Mouse (Mus musculus) liver, adult 2 months (tissue): ENCODE measurements around the gene Gm17324. TPM values are rescaled to one million over a fixed set of nuclear protein-coding genes. Genes with fewer than 3 reads are reported as not detected.
A peak's percentile ranks its signal among the peaks of the same experiment; 100 is the strongest.
"Not testable (repeated sequence)": the region's sequence is repeated elsewhere in the genome, so short reads cannot be mapped to it uniquely, and the experiment has no call there.

ENCODE experiments used
- DNase-seq: peaks from one replicate; pipeline ENCODE4 v3.0.0-alpha.2; 2011; ENCODE audit warnings: low read depth, low spot score; ENCODE audit errors: extremely low read depth
- H3K27ac ChIP-seq: fragments of 200-500 bp; replicated peaks from 2 replicates; pipeline ENCODE4 v1.5.1; 2012; ENCODE audit warnings: low read depth, mild to moderate bottlenecking, control low read depth, inconsistent platforms, low read length; ENCODE audit not compliant: insufficient read depth
- H3K27me3 ChIP-seq: fragments of 200-500 bp; 2 replicates; pipeline ENCODE4 v1.6.1; 2012; ENCODE audit warnings: mild to moderate bottlenecking, moderate library complexity, low read length, inconsistent platforms; ENCODE audit not compliant: control insufficient read depth, insufficient read depth
- H3K36me3 ChIP-seq: fragments of 200-500 bp; 2 replicates; pipeline ENCODE4 v1.6.1; 2012; ENCODE audit warnings: low read length, inconsistent platforms; ENCODE audit not compliant: control insufficient read depth, insufficient read depth
- H3K4me1 ChIP-seq: fragments of 200-500 bp; 2 replicates; pipeline ENCODE4 v1.6.1; 2011; ENCODE audit warnings: low read length; ENCODE audit not compliant: control insufficient read depth, insufficient read depth
- H3K4me3 ChIP-seq: fragments of 200-500 bp; 2 replicates; pipeline ENCODE4 v1.5.1; 2011; ENCODE audit warnings: low read depth, mild to moderate bottlenecking, control low read depth, low read length, moderate library complexity; ENCODE audit not compliant: insufficient read depth
- H3K79me2 ChIP-seq: fragments of 200-500 bp; 2 replicates; pipeline ENCODE4 v1.6.1; 2012; ENCODE audit warnings: inconsistent platforms, mild to moderate bottlenecking, low read length, moderate library complexity; ENCODE audit not compliant: control insufficient read depth, insufficient read depth
- H3K9ac ChIP-seq: fragments of 200-500 bp; 2 replicates; pipeline ENCODE4 v1.6.1; 2012; ENCODE audit warnings: low read depth, mild to moderate bottlenecking, control low read depth, inconsistent platforms, low read length
- CTCF ChIP-seq: fragments of 200-500 bp; IDR thresholded peaks from 2 replicates; pipeline ENCODE4 v1.5.1; 2011; ENCODE audit warnings: low read depth, low read length, control low read depth
- POLR2A ChIP-seq: fragments of 200-500 bp; IDR thresholded peaks from 2 replicates; pipeline ENCODE4 v1.6.1; 2011; ENCODE audit warnings: low read length, control low read depth; ENCODE audit not compliant: insufficient read depth; ENCODE audit errors: extremely low read depth
- WGBS: fragments of 180-500 bp; shearing (Covaris S2); methylation state at CpG from one replicate; pipeline ENCODE4 v1.1.7; 2018; 5-methylcytosine and 5-hydroxymethylcytosine counted together
- polyA plus RNA-seq: library from polyadenylated mRNA; depleted of rRNA; stranded (reverse); fragments of >200 nt; gene quantifications from 2 replicates; pipeline ENCODE4 v1.2.3, GENCODE M21; 2012
- total RNA-seq: library from RNA; depleted of rRNA; stranded (reverse); fragments of >200 nt; gene quantifications from 2 replicates; pipeline ENCODE4 v1.2.3, GENCODE M21; 2014

Gm17324 gene
- total and polyA plus RNA-seq, 2 experiments: 0.18 to 0.20 TPM

- 91% methylated on average over 3 of the region's 3 CpGs for WGBS
- H3K4me3 ChIP-seq: no peak overlapping the region
- TF ChIP-seq POLR2A (no peak), CTCF (no peak)
- no peaks in the 10 kb centered on the region for H3K27me3 ChIP-seq
- peaks cover 8% of the 10 kb centered on the region; the same call in 1 of the 2 replicates for H3K36me3 ChIP-seq
- no peak overlapping the region for H3K27ac ChIP-seq
- H3K79me2 ChIP-seq: peaks cover 6% of the 10 kb centered on the region; the same call in 1 of the 2 replicates
- no peak overlapping the region for H3K9ac ChIP-seq
- peaks cover 4% of the 10 kb centered on the region; the same call in 1 of the 2 replicates for H3K4me1 ChIP-seq
- DNase-seq: no peak
Measured at GRCm38 (mm10) chr9:78484660-78485059, 36.1 kb upstream of the Gm17324 start.

- 27% methylated on average over 3 of the region's 3 CpGs for WGBS
- Histone ChIP-seq H3K27ac (peak overlapping the region; percentile 87), H3K4me1 (peaks cover 8% of the 10 kb centered on the region), H3K27me3 (no peaks in the 10 kb centered on the region), H3K36me3 (peaks cover 26% of the 10 kb centered on the region), H3K9ac (no peak overlapping the region), H3K4me3 (peak overlapping the region; percentile 64; the same call in 1 of the 2 replicates), H3K79me2 (peaks cover 6% of the 10 kb centered on the region; the same call in 1 of the 2 replicates)
- TF ChIP-seq CTCF (no peak), POLR2A (no peak)
- no peak for DNase-seq
Measured at GRCm38 (mm10) chr9:78482386-78482785, 33.8 kb upstream of the Gm17324 start.

GRCm38 (mm10) chr9:78481423-78482331 lies 33.1 kb upstream of the Gm17324 start:
- peaks cover 34% of the 10 kb centered on the region for H3K36me3 ChIP-seq
- TF ChIP-seq POLR2A (peak; percentile 99), CTCF (no peak)
- WGBS: under 1% methylated on average over 73 of the region's 77 CpGs
- peak; percentile 96 for DNase-seq
- peaks cover 6% of the 10 kb centered on the region; the same call in 1 of the 2 replicates for H3K79me2 ChIP-seq
- H3K9ac ChIP-seq: peak overlapping the region; percentile 99
- H3K4me1 ChIP-seq: peaks cover 8% of the 10 kb centered on the region
- no peaks in the 10 kb centered on the region for H3K27me3 ChIP-seq
- peak overlapping the region; percentile 97 for H3K27ac ChIP-seq
- H3K4me3 ChIP-seq: peak overlapping the region; percentile 96

GRCm38 (mm10) chr9:78480706-78481358 lies 32.2 kb upstream of the Gm17324 start:
- TF ChIP-seq CTCF: 0 out of 2 replicates have a peak, but pooled peaks have one; percentile 2
- TF ChIP-seq POLR2A: peak; percentile 85
- Histone ChIP-seq H3K4me1 (peaks cover 8% of the 10 kb centered on the region), H3K4me3 (peak overlapping the region; percentile 96), H3K79me2 (peaks cover 6% of the 10 kb centered on the region; the same call in 1 of the 2 replicates), H3K27me3 (no peaks in the 10 kb centered on the region), H3K27ac (peak overlapping the region; percentile 97), H3K9ac (peak overlapping the region; percentile 99), H3K36me3 (peaks cover 37% of the 10 kb centered on the region)
- under 1% methylated on average over 46 of the region's 46 CpGs for WGBS
- DNase-seq: peak; percentile 80

- not testable (repeated sequence) for H3K27me3 ChIP-seq, H3K79me2 ChIP-seq, H3K4me1 ChIP-seq, DNase-seq
- Histone ChIP-seq H3K36me3 (peaks cover 37% of the 10 kb centered on the region), H3K4me3 (peak overlapping the region; percentile 96), H3K27ac (peak overlapping the region; percentile 97), H3K9ac (peak overlapping the region; percentile 99)
- WGBS: 1% methylated on average over 13 of the region's 13 CpGs
Measured at GRCm38 (mm10) chr9:78480227-78480626, 31.6 kb upstream of the Gm17324 start.

GRCm38 (mm10) chr9:78479308-78479707 lies 30.7 kb upstream of the Gm17324 start:
- not testable (repeated sequence) for H3K27me3 ChIP-seq, H3K79me2 ChIP-seq, H3K4me1 ChIP-seq
- H3K4me3 ChIP-seq: peak overlapping the region; percentile 36; the same call in 1 of the 2 replicates
- peak overlapping the region; percentile 26; the same call in 1 of the 2 replicates for H3K27ac ChIP-seq
- peaks cover 37% of the 10 kb centered on the region for H3K36me3 ChIP-seq
- H3K9ac ChIP-seq: peak overlapping the region; percentile 54
- 20% methylated on average over 8 of the region's 8 CpGs for WGBS
- peak; percentile 23 for DNase-seq

- H3K27me3 ChIP-seq, H3K79me2 ChIP-seq, H3K27ac ChIP-seq, H3K4me1 ChIP-seq, H3K4me3 ChIP-seq: not testable (repeated sequence)
- peak; percentile 17 for DNase-seq
- H3K9ac ChIP-seq: peak overlapping the region; percentile 29; the same call in 1 of the 2 replicates
- 48% methylated on average over 1 of the region's 1 CpGs for WGBS
- H3K36me3 ChIP-seq: peaks cover 39% of the 10 kb centered on the region
Measured at GRCm38 (mm10) chr9:78478009-78478605, 29.5 kb upstream of the Gm17324 start.
